Comparison of ENCODE assay signal across 13 mouse cellular contexts in genomic region chr6:97820505-97820904, GRCm38 (mm10). TPM values are rescaled to one million over a fixed set of nuclear protein-coding genes. Genes with fewer than 3 reads are reported as not detected.
DNase-seq lines count a peak whose midpoint lies in the region; ATAC-seq lines count a peak whose summit lies in the region.
"Had no signal": no experiment of that assay in that cellular context is flagged by ENCODE, and none has a peak within 500 bp of the region (broad histone marks: within the 10 kb centered on the region; RNA-seq: fewer than 3 reads in every experiment).

No protein-coding gene starts in this region.

- intact Hi-C loops in heart, postnatal 10 days (cut with DNase I) = no loop called here
- intact Hi-C loops in heart, postnatal 25 days (cut with DNase I) = no loop called here

- no peak for ATAC-seq in limb, embryonic 15.5 days (ENCODE audit: insufficient number of reproducible peaks, low FRiP score, low TSS enrichment, low read depth)
- ATAC-seq in hindbrain, embryonic 13.5 days (ENCODE audit: low FRiP score) = no peak
- ATAC-seq: forebrain, embryonic 16.5 days had no signal

- H3K27me3 ChIP-seq in limb, embryonic 15.5 days = no peaks in the 10 kb centered on the region
- H3K27me3 ChIP-seq in hindbrain, embryonic 13.5 days = no peaks in the 10 kb centered on the region
- H3K27me3 ChIP-seq: hindbrain, embryonic 12.5 days had no signal

- H3K4me1 ChIP-seq in limb, embryonic 15.5 days = 0 out of 2 replicates have a peak, but pooled peaks cover 7% of the 10 kb centered on the region
- H3K4me1 ChIP-seq in hindbrain, embryonic 13.5 days (replicated peaks) = no peaks in the 10 kb centered on the region
- H3K4me1 ChIP-seq: hindbrain, embryonic 12.5 days had no signal

- 39% methylated on average over 8 of the region's 8 CpGs for whole genome bisulfite sequencing in limb, embryonic 15.5 days
- WGBS in hindbrain, embryonic 13.5 days = 77% methylated on average over 8 of the region's 8 CpGs

- no peaks in the 10 kb centered on the region for H3K9me3 ChIP-seq in limb, embryonic 15.5 days
- no peaks in the 10 kb centered on the region for H3K9me3 ChIP-seq in hindbrain, embryonic 13.5 days
- H3K9me3 ChIP-seq: hindbrain, embryonic 12.5 days had no signal

- H3K9ac ChIP-seq in limb, embryonic 15.5 days = no peak overlapping the region
- no peak overlapping the region for H3K9ac ChIP-seq in hindbrain, embryonic 13.5 days
- H3K9ac ChIP-seq: hindbrain, embryonic 12.5 days had no signal

- H3K4me3 ChIP-seq in limb, embryonic 15.5 days = no peak overlapping the region
- H3K4me3 ChIP-seq in hindbrain, embryonic 13.5 days = no peak overlapping the region
- H3K4me3 ChIP-seq: hindbrain, embryonic 12.5 days had no signal

- no peak overlapping the region for H3K4me2 ChIP-seq in limb, embryonic 15.5 days
- no peak overlapping the region for H3K4me2 ChIP-seq in hindbrain, embryonic 13.5 days
- H3K4me2 ChIP-seq: hindbrain, embryonic 12.5 days had no signal

- DNase-seq in heart, postnatal 10 days = peak; percentile 10 to 20
- DNase-seq in heart, postnatal 25 days (ENCODE audit: low spot score) = no peak
- DNase-seq in Muller cell, postnatal 12 days (ENCODE audit: inconsistent ontology term) = peak; percentile 63
- peak; percentile 38 to 40 for DNase-seq in gastrocnemius, adult 8-10 months (ENCODE audit: low spot score in 2 of 2)
- no peak for DNase-seq in thymus, postnatal 36 days
- no peak for DNase-seq in cerebellum, adult 9-10 months
- DNase-seq: cerebellum, postnatal 10 days; midbrain, embryonic 14.5 days; right cerebral cortex, adult 18-20 months had no signal

- 0 out of 2 replicates have a peak overlapping the region, but pooled peaks have one; percentile 43 for H3K27ac ChIP-seq in limb, embryonic 15.5 days
- H3K27ac ChIP-seq in hindbrain, embryonic 13.5 days = no peak overlapping the region
- H3K27ac ChIP-seq: hindbrain, embryonic 12.5 days had no signal

- H3K36me3 ChIP-seq in limb, embryonic 15.5 days = no peaks in the 10 kb centered on the region
- no peaks in the 10 kb centered on the region for H3K36me3 ChIP-seq in hindbrain, embryonic 13.5 days
- H3K36me3 ChIP-seq: hindbrain, embryonic 12.5 days had no signal

RNA-seq across cellular contexts. Expression of gene Mitf, which starts 13.7 kb away (rescaled TPM):
- 10 to 100 TPM; 54.0 to 58.1 TPM for total RNA-seq in heart, postnatal 10 days (2021)
- total RNA-seq in heart, postnatal 25 days (2021) = 10 to 100 TPM; 50.9 to 59.9 TPM
- 10 to 100 TPM; 14.2 to 23.8 (median 16.7) TPM for total RNA-seq in gastrocnemius, adult 8-10 months (2022)
- polyA plus RNA-seq in limb, embryonic 15.5 days (2015; fragmentation: Nextera tagmentation; extraction: Ambion mirVana) = 2.9 and 3.7 TPM in 2 replicates
- 1.8 and 2.1 TPM in 2 replicates for polyA plus RNA-seq in hindbrain, embryonic 13.5 days (2015; fragmentation: Nextera tagmentation; extraction: Ambion mirVana)

Comparison
In these comparisons a context has a peak if more than half of its experiments do, and no peak if none do; other contexts are left out.
1. DNase-seq: peak in heart, postnatal 10 days (2 of 2), Muller cell, postnatal 12 days (single experiment) and gastrocnemius, adult 8-10 months (2 of 2); none in heart, postnatal 25 days (single experiment), thymus, postnatal 36 days (0 of 2) and cerebellum, adult 9-10 months (single experiment).